ENCODE assay signal across 10 mouse cellular contexts in genomic region chr1:165289831-165290230, GRCm38 (mm10). TPM values are rescaled to one million over a fixed set of nuclear protein-coding genes. Genes with fewer than 3 reads are reported as not detected.
A peak's percentile ranks its signal among the peaks of the same experiment; 100 is the strongest.
DNase-seq lines count a peak whose midpoint lies in the region; ATAC-seq and TF ChIP-seq lines count a peak whose summit lies in the region.
"Had no signal": no experiment of that assay in that cellular context is flagged by ENCODE, and none has a peak within 500 bp of the region (broad histone marks: within the 10 kb centered on the region; RNA-seq: fewer than 3 reads in every experiment).

No protein-coding gene starts in this region.

- no peak overlapping the region for H3K4me3 ChIP-seq in lung, embryonic 14.5 days (ENCODE audit: low read depth, low read length)
- H3K4me3 ChIP-seq in hindbrain, embryonic 11.5 days (ENCODE audit: low read depth, low read length) = no peak overlapping the region
- H3K4me3 ChIP-seq: embryonic facial prominence, embryonic 10.5 days; midbrain, embryonic 12.5 days had no signal

- H3K9me3 ChIP-seq in lung, embryonic 14.5 days (ENCODE audit: low read depth, low read length) = no peaks in the 10 kb centered on the region
- no peaks in the 10 kb centered on the region for H3K9me3 ChIP-seq in hindbrain, embryonic 11.5 days (ENCODE audit: control insufficient read depth, low read length)
- H3K9me3 ChIP-seq: embryonic facial prominence, embryonic 10.5 days; midbrain, embryonic 12.5 days had no signal

- no peak overlapping the region for H3K9ac ChIP-seq in lung, embryonic 14.5 days
- H3K9ac ChIP-seq in hindbrain, embryonic 11.5 days (ENCODE audit: low read depth, low read length) = no peak overlapping the region
- H3K9ac ChIP-seq: midbrain, embryonic 12.5 days had no signal

- DNase-seq in adrenal gland, postnatal 25 days = peak; percentile 14
- no peak for DNase-seq in adrenal gland, adult 8-10 months
- peak; percentile 55 for DNase-seq in testis, postnatal 10 days (ENCODE audit: low spot score)
- no peak for DNase-seq in testis, postnatal 14 days (ENCODE audit: low spot score)
- DNase-seq in lung, embryonic 14.5 days = no peak
- peak; percentile 70 for DNase-seq in thymus, postnatal 4 days
- DNase-seq in adipocyte (ENCODE audit: low spot score) = no peak
- DNase-seq in hindbrain, embryonic 11.5 days (ENCODE audit: low spot score) = no peak

- no peaks in the 10 kb centered on the region for H3K27me3 ChIP-seq in lung, embryonic 14.5 days (ENCODE audit: insufficient read depth, low read length)
- no peaks in the 10 kb centered on the region for H3K27me3 ChIP-seq in hindbrain, embryonic 11.5 days (ENCODE audit: control insufficient read depth, insufficient read depth, low read length)
- H3K27me3 ChIP-seq: midbrain, embryonic 12.5 days had no signal

- 86% methylated on average over 4 of the region's 4 CpGs for WGBS in lung, embryonic 14.5 days
- 86% methylated on average over 4 of the region's 4 CpGs for WGBS in hindbrain, embryonic 11.5 days

- no peaks in the 10 kb centered on the region for H3K36me3 ChIP-seq in lung, embryonic 14.5 days (ENCODE audit: insufficient read depth)
- H3K36me3 ChIP-seq in hindbrain, embryonic 11.5 days (ENCODE audit: control insufficient read depth, insufficient read depth, low read length) = no peaks in the 10 kb centered on the region

- no peaks in the 10 kb centered on the region for H3K4me1 ChIP-seq in lung, embryonic 14.5 days (ENCODE audit: insufficient read depth)
- no peaks in the 10 kb centered on the region for H3K4me1 ChIP-seq in hindbrain, embryonic 11.5 days (replicated peaks; ENCODE audit: control insufficient read depth, insufficient read depth, low read length)

- peak; percentile 46 for TF ChIP-seq CTCF in lung, embryonic 14.5 days (IDR thresholded peaks at IDR 0.05; ENCODE audit: low read depth)

- no peak overlapping the region for H3K4me2 ChIP-seq in lung, embryonic 14.5 days
- no peak overlapping the region for H3K4me2 ChIP-seq in hindbrain, embryonic 11.5 days (replicated peaks; ENCODE audit: low read depth, low read length)
- H3K4me2 ChIP-seq: midbrain, embryonic 12.5 days had no signal

- ATAC-seq in lung, embryonic 14.5 days (ENCODE audit: insufficient read depth) = no peak
- no peak for ATAC-seq in hindbrain, embryonic 11.5 days (ENCODE audit: low FRiP score)

- H3K27ac ChIP-seq in lung, embryonic 14.5 days (ENCODE audit: low read depth) = no peak overlapping the region
- no peak overlapping the region for H3K27ac ChIP-seq in hindbrain, embryonic 11.5 days (ENCODE audit: low read depth, low read length)
- H3K27ac ChIP-seq: embryonic facial prominence, embryonic 10.5 days; midbrain, embryonic 12.5 days had no signal

RNA-seq across cellular contexts. Expression of gene Gpr161, which starts 5.8 kb away (rescaled TPM):
- 1.00 and 1.3 TPM in 2 replicates for total RNA-seq in adrenal gland, postnatal 25 days (2021)
- total RNA-seq in adrenal gland, adult 8-10 months (2022) = 1 to 10 TPM in 3 of 4 experiments, under 1 TPM in 1; 0.92 to 1.3 (median 1.2) TPM
- 1.4 TPM in 2 replicates for polyA plus RNA-seq in lung, embryonic 14.5 days (2014; fragmentation: Nextera tagmentation; extraction: Ambion mirVana)
- polyA plus RNA-seq in hindbrain, embryonic 11.5 days (2014; fragmentation: Nextera tagmentation; extraction: Ambion mirVana) = 2.6 and 3.3 TPM in 2 replicates

RNA-seq across cellular contexts. Expression of gene Tiprl, which starts 53.0 kb away (rescaled TPM):
- 39.8 and 54.2 TPM in 2 replicates for total RNA-seq in adrenal gland, postnatal 25 days (2021)
- 10 to 100 TPM; 57.9 to 65.5 (median 62.0) TPM for total RNA-seq in adrenal gland, adult 8-10 months (2022)
- 88.3 and 90.9 TPM in 2 replicates for polyA plus RNA-seq in lung, embryonic 14.5 days (2014; fragmentation: Nextera tagmentation; extraction: Ambion mirVana)
- polyA plus RNA-seq in hindbrain, embryonic 11.5 days (2014; fragmentation: Nextera tagmentation; extraction: Ambion mirVana) = 111 and 117 TPM in 2 replicates

Comparison
In these comparisons a context has a peak if more than half of its experiments do, and no peak if none do; other contexts are left out.
1. DNase-seq: peak in adrenal gland, postnatal 25 days (single experiment), testis, postnatal 10 days (single experiment) and thymus, postnatal 4 days (single experiment); none in adrenal gland, adult 8-10 months (single experiment), testis, postnatal 14 days (single experiment), lung, embryonic 14.5 days (single experiment), adipocyte (single experiment) and hindbrain, embryonic 11.5 days (single experiment).